Mouse (Mus musculus): ENCODE data around the gene Morn1.

Morn1 gene

DNA sequence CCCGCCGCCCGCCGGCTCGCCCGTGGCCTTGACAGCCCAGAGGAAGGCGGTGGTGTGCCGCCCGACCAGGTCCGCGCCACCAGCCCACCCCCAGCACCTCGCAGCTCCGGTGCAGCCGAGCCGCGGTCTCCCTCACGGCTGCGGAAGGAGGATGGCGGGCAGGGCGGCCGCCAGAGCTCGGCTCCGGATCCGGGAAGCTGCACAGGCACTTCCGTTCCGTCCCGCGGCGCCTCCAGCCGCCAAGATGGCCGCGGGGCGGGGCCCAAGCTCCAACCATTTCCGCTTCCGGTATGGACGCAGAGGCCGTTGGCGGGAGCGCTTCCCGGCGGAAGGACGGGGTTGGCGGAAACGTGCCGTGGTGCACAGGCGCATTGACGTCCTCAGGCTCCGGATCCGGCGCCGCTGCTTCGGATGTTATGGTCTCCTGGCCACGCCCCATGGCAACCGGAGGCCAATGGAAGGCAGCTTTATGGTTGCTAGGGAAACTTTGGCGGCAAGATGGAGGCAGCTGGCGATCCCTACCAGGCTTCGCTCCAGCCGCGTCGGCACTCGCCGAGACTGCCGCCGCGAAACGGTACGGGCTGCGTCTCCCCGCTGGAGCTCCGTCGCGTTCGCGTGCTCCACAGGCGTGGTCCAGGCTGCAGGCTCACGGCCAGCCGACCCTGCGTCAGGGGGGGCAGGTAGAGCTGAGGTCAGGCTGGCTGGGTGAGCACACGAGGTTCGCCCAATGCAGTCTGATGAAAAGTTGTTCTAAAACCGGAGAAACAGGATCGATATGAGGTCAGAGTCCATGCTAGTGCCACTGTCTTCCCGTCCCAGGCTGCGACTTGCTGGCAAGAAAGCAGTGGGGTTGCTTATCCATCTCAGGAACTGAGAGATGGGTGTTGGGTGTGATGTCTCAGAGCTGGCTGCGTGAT, at the start of gene Morn1, which contains the start of gene Rer1:
Gene Morn1 (plus strand): TSS at position 470 of the 917 bp plus-strand sequence.
Gene Rer1 (minus strand): TSS at position 275 of the 917 bp plus-strand sequence.
- peak; percentile 100 for DNase-seq (ENCODE audit: low read depth)

DNA sequence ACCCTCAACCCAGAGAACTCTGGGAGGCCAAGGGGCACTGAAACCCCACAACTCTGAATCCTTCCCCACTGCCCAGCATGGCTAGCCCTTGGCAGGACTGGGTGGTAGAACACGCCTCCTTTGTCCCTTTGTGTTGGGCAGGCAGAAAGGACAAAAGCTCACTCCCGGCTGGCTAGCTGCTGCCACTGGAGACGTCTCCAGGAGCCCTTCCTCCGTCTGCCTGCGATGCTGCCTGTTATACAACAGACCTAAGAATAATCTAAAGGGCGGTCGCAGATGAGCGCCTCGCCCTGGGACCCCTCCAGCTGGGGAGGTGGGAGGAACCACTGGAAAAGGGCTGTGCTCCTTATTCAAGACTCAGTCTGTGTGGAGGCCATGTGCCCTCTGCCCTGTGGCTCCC, 46.2 kb upstream of the Morn1 start:
- DNase-seq (ENCODE audit: low read depth), result no peak

DNA sequence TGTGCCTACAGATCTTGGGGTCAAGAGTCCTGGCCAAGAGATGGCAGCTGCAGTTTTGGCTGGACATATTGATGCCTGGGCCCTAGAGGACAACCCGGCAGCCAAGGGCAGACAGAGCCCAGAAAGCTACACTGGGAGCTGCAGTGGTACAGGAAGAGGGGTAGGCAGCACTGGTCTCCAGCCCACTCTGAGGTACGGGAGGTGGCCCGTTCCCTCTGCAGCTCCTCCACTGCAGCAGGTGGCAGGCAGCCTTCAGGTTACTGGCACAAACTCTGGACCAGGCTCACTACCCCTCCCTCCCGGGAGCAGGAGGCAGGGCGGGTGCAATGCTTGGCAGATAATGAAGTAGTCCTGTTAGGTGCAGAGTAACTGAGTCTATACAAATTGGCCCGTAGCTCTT, 45.7 kb upstream of the Morn1 start:
- no peak for DNase-seq (ENCODE audit: low read depth)

DNA sequence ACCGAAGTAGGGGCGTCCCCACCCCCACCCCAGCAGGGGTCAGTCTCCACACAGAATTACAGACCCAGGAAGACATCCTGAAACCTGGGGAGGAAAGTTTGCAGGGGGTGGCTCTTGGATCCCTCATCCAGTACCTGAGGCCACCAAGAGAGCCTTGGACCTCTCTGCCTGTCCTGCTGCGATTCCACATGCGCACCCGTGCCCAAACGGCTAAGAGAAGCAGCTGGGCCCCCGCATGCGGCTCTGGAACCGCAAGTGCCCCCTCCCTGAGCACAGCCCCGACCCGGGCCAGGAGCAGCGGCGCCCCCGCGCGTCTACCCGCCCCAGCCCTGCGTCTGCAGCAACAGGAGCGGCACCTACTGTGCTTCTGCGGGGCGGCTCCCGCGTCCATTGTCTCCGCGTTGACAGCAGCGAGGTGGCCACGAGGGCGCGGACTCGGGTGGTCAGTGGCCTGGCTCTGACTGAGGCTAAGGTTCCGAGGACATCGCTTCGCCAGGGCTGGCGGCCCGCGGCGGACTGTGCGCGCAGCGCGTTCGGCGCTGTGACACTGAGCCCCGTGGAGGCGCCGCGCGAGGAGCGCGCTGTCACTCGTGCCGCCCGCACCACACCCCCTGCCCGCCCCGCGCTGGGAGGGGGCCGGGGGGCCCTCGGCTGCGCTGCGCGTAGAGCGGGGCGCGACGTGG, 43.6 kb upstream of the Morn1 start:
- no peak for DNase-seq (ENCODE audit: low read depth)

DNA sequence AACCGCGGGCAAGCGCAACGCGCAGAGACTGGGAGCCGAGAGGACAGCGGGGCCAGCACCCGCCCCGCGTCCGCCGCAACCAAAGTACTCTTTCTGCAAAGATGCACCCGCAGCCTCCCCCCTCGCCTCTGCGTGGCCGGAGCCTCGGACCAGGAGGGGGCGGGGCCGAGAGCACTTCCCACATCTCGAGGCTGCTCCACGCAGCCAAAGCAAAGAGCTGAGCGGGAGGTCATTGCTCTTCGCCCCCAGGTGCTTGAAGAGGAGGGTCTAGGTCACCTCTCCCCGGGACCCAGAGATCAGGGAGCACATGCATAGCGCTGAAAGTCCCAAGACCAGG, 43.1 kb upstream of the Morn1 start:
- DNase-seq (ENCODE audit: low read depth), result no peak

DNA sequence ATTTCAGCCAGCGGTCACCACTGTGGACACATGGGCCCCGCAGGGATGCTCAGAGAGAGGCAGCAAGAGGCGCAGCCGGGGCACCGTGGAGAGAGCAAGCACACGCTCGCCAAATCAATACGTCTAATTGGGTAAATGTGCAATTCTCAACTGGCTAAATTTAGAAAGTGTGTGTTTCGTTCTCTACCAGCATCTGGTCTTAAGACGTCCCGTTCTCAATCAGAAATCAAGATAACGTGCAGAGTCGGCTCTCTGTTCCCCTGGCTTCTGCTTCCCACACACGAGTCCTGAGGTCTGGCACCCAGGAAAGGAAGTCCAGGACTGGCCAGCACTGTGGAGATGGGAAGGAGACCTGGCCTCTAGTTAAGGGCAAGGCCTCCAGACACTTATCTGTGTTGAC, 39.7 kb upstream of the Morn1 start:
- no peak for DNase-seq (ENCODE audit: low read depth)

DNA sequence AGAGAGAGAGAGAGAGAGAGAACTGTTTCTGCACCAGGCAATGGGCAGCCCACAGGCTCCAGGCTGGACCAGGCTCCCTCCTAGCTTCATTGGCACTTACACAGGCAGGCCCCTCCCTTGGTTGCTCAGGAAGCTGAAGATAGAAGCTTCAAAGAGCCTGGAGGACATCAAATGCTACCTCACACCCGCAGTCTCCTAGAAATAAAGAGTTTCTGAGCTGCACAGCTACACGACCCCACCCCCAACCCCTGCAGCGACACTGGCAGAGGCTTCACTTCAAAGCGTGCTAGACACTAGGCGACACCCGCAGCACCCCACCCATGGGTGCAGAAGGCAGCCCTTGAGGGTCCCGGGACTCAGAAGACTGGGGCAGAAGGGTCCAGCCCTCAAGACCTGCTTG, 36.3 kb upstream of the Morn1 start:
- peak; percentile 25 for DNase-seq (ENCODE audit: low read depth)

DNA sequence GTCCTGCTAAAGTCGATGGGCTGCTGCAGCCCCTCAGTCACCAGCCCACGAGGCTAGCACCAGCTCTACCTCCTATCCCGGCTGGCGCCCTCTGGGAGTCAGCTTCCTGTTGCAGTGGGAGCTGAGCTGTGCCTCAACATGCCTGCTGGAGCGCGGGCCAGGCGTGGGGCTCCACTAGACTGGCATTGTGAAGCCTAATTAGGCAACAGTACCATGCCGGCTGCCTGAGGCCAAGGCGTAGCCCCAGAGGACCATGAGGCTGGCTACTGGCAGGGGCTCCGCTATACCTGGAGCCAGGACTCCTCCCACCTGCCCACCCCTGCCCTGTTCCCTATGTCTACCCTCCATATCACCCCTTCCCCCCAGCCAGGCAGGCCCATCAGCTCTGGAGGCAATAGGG, 29.7 kb upstream of the Morn1 start, which contains the start of gene Plch2:
Gene Plch2 (minus strand): TSS at position 61 of the 400 bp plus-strand sequence.
- DNase-seq (ENCODE audit: low read depth), result no peak

DNA sequence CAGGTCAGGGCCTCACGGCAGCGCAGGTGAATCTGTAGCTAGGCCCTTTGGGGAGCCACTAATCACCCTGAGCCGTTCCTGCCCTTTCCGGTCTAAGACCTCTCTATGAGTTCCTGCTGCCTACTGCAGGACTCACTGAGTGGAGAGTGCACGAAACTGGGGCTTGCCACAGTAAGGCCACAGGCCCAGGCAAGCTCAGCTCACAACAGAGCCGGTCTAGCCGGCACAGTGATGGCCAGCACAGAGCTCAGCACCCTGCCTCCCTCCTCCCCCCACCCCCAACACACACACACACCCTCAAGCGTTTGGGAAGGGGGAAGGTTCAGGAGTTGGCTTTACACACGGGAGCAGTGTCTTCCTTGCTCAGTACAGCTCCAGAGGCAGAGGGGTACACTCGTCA, 28.1 kb upstream of the Morn1 start:
- DNase-seq (ENCODE audit: low read depth), result no peak

DNA sequence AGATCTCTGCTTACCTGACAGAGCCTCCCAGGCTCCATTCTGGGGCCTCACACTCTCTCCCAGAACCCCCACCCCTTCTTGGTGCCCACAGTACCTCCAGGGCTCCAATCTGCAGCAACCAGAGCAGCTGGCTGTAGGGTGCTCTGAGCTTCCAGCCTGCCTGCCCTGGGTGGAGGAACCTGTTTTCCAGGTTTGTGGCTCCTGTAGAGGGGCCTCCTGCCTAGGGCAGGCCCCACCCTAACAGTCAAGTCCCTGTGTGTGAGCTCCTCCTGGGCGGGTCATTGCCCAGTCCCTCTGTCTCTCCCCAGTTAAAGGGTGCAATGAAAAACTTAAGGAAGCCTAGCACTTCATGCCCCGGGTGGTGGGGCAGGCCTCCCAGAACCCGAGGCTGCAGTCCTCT, 22.5 kb upstream of the Morn1 start:
- DNase-seq (ENCODE audit: low read depth), result no peak

DNA sequence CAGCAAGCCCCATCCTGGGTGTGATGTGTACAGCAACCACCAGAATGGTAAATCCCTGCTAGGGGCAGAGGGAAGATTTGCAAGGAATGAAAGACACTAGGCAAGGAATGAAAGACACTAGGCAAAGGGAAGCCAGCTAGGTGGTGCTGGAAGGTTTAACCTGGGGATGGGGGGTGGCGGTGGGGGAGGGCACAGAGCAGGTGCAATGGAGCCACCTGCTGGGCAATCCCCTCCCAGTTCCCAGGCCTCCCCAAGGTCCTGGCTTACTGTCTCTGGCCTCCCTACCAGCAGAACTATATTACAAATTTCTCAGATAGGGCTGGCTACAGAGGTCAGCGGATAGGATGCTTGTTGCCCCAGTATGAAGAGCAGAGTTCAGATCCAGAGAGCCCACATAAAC, 21.9 kb upstream of the Morn1 start:
- DNase-seq (ENCODE audit: low read depth), result no peak

DNA sequence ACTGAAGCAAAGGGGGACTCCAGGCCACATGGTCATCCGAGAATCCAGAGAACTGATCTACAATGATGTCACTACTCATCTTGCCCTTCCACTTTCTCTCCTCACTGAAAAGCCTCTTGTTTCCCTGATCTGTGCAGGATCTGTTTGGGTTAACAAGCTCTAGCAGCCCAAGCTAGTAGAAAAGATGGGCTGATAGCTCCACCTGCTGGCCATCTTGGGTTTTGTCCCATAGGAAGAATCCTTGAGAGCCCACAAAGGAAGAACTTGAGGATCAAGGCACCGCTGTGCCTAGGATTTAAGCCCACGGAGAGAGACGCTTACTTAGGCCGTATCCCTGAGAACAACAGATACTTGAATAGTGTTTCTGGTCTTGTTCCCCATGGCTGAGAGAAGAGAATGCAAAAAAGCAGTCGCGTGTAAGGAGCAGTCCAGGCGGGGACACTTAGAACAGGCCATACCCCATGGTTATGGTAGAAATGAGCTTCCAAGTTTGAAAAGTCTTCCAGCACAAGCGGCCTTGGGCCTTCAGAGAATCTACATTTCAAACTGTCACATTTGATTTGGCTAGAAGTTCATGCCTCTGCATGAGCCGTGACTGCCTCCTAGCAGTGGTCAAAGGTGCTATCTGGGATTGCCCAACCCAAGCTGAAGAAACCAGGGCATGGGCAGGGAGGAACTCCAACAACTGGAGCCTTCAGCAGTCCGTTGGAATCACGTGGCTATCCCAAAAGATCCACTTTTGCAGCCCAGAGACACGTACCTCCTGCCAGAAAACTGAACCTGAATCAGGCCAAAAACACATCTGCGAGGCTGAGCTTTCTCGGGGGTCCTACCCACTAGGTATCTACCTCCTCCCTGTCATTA, 20.2 kb upstream of the Morn1 start:
- peak; percentile 95 for DNase-seq (ENCODE audit: low read depth)

DNA sequence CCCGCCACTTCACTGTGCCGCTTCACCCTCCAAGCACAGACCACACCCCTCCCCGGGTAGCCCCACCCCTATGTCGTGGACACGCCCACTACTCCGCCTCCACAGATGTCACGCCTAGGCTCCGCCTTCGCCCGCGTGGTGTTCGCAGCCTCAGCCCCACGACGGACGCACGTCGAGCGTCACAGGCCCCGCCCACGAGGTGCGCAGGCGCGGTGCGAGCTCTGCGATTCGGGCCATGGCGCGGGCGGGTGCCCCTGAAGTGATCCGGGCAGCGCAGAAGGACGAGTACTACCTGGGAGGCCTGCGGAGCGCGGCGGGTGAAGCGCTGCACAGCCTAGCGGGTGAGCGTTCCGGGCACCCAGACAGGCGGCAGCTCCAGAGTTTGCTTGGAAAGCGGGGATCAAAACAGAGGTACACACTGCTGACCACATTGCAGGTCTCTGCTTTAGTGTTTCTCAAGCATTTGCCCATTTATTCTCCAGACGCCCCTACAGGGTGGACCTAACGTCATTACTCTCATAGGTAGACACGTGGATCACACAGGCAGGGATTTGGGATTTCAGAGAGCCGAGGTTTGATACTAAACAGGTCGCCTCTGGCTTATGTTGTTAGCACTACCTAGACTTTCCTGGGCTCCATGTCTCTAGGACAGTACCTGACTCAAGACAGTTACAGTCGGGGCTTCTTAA, 19.4 kb upstream of the Morn1 start, which contains the start of gene Pex10:
Gene Pex10 (plus strand): TSS at position 183 of the 689 bp plus-strand sequence.
- DNase-seq (ENCODE audit: low read depth), result peak; percentile 99

DNA sequence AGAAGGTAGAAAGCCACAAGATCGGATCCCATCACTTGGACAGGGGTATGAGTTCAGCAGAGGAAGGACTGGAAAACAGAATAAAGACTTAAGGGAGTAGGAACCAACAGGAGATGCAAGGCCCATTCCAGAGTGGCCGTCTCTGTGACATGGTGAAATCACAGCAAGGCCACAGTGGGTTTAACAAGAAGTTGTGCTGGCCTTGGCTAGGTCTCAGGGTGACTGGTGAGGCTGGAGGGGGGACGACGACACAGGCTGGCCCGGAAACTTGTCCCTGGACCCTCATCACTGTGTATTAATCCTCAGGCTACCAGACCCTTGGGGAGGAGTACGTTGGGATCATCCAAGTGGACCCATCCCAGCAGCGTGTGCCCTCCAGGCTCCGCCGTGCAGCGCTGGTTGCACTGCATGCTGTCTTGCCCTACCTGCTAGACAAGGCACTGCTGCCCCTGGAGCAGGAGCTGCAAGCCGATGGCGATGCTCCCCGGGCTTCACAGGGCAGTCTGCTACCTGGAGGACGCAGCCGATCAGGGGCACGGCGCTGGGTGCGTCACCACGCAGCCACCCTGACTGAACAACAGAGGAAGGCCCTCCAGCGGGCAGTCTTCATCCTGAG, 17.9 kb upstream of the Morn1 start:
- DNase-seq (ENCODE audit: low read depth), result no peak

DNA sequence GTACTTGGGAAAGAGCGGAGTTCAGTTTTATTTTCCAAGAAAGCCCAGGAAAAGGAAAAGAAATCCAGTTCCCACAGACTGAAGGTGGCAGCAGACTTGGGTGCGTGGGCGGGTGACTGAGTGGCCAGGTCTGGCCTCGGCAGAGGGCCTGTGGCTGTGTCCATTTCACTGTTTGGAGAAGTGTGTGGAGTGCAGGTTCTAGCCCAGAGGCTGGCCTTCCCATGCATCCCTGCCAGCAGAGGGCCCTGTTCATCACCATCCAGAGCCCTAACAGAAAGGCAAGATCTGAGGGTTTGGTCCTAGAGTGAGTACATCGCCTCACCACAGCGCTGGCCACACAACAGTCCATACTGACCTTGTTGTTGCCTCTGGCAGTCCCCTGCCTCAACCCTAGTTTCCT, 17.2 kb upstream of the Morn1 start:
- DNase-seq (ENCODE audit: low read depth), result no peak

DNA sequence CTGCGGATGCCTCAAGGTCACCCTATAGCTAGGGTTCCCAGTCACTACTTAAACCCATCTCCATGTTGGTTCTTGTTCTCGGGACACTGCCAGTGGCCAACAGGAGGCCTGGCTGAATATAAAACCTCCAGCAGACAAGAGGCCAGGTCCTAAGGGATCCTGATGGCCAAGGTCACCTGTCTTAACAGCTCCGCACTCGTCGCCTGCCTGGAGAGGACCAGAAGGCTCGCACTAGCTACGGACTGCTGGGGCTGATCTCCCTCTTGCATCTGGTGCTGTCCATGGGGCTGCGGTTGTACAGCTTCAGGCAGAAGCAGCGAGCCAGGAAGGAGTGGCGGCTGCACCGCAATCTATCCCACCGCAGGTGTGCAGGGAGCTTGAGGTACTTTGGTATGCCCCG, 16.2 kb upstream of the Morn1 start:
- DNase-seq (ENCODE audit: low read depth), result no peak

DNA sequence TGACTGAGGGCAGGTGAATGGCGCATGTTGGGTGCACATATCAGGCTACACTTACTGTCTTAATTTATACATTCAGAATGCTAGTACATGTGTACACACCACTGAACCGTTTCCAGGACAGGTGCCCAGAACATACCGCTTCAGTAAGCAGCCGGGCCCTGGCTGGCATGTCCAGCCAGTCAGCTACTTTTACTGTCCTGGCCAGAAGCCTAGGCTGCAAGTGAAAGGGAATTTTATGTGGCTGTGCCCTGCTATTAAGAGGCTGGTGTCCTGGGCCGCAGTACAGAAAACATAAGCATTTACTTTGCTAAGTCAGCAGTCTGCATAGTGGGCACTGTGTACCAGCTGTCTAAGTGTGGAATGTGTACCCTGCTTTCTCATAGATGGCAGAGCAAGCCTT, 15.5 kb upstream of the Morn1 start:
- DNase-seq (ENCODE audit: low read depth), result no peak

DNA sequence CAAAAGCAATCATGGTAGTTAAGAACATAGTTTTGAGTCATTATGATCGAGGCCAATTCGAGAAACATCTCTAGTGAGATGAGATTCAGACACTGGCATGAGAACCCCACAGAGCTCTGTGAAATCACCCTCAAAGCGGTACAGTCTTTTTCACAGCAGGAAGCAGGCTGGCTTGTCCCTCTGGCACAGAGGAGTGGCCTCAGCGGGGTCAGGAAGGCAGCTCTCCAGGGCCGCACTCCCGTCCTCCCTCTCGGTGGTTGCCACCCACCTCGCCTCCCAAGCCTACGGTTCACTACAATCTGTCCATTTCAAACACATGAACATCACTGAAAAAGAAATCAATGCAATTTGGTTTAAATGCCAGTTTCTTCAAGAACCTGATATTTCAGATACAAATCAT, 12.0 kb upstream of the Morn1 start:
- DNase-seq (ENCODE audit: low read depth), result no peak

DNA sequence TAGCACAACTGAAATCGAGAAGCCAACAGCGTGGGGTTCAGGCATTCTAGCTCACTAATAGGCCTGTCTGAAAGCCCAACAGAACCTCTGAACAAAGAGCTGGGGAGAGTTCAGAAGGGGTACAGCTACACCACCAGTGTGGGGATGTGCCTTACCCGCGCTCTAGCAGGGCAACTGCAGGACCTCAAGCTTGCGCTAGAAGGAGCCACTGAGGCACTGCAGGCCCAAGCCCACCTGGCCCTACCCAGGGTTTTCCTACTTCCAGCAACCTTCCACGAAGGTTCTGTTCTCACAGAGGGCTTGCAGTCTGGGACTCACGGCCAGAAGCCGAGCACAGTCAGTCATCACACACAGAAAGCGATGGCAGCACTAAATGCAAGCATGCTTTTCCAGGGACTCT, 11.2 kb upstream of the Morn1 start:
- no peak for DNase-seq (ENCODE audit: low read depth)

DNA sequence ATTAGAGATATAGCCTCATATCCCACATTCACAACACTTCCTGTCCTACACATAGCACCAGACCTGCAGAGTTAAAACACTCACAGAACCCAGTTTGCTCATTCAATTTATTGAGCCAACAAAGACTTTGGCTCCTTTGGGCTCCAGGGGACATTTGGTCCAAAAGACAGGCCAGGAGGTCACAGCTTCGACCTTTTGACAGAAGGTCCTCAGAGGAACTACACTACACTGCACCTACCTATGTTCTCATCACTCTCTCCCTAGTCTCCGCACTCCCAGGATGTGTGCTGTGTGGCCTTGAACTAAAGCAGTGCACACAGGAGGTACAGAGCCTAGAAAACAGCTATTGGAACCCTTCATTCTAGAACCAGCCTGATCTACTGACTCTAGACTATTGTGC, 10.6 kb upstream of the Morn1 start:
- no peak for DNase-seq (ENCODE audit: low read depth)

DNA sequence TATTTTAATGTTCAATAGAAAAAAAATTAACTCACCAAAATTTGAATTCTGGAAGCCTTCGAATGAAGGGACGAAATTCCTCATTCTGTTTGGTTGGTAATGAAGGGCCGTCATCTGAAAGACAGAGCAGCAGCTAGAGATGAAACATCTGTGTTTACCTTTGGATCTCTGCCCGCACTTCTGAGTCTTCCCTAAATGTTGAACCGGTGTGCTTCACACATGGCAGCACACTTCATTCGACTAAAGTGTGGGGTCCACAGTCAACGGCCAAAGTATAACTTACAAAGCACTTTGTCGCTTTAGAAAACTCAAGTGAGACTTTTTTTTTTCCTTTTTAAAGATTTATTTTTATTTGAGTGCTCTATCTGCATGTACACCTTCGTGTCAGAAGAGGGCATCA, 9.7 kb upstream of the Morn1 start:
- no peak for DNase-seq (ENCODE audit: low read depth)

All from induced T-regulatory cell, adult 2 months (primary cell).